Mouse (Mus musculus): Measurements from ENCODE around the gene E2f8. TPM values are rescaled to one million over a fixed set of nuclear protein-coding genes. Genes with fewer than 3 reads are reported as not detected.
A peak's percentile ranks its signal among the peaks of the same experiment; 100 is the strongest.

E2f8 gene
- total RNA-seq, 4 experiments from 2014 or later: 0.11 to 0.41 (median 0.20) TPM

GRCm38 (mm10) chr7:48893093-48893492 is 11.7 kb upstream of the E2f8 start:
- no peak for DNase-seq (ENCODE audit: low spot score in 2 of 2)

- DNase-seq (ENCODE audit: low spot score in 2 of 2): no peak
These were observed 9.6 kb upstream of the E2f8 start for GRCm38 (mm10) chr7:48891029-48891428.

GRCm38 (mm10) chr7:48888751-48889150 is 7.4 kb upstream of the E2f8 start:
- DNase-seq (ENCODE audit: low spot score in 2 of 2): no peak

- no peak for DNase-seq (ENCODE audit: low spot score in 2 of 2)
These were observed 6.6 kb upstream of the E2f8 start for GRCm38 (mm10) chr7:48887973-48888372.

GRCm38 (mm10) chr7:48884266-48884611 is 2.8 kb upstream of the E2f8 start:
- no peak for DNase-seq (ENCODE audit: low spot score in 2 of 2)

GRCm38 (mm10) chr7:48883525-48884265 is 2.3 kb upstream of the E2f8 start:
- no peak for DNase-seq (ENCODE audit: low spot score in 2 of 2)

GRCm38 (mm10) chr7:48881971-48882609 is 694 bp upstream of the E2f8 start:
- DNase-seq (ENCODE audit: low spot score in 2 of 2): no peak

GRCm38 (mm10) chr7:48880591-48881481 is 560 bp downstream of the E2f8 start:
- peak; percentile 75 to 95 for DNase-seq (ENCODE audit: low spot score in 2 of 2)

- DNase-seq (ENCODE audit: low spot score in 2 of 2): no peak
These were observed 1.8 kb downstream of the E2f8 start for GRCm38 (mm10) chr7:48879574-48879973.

GRCm38 (mm10) chr7:48877786-48878390 is 3.5 kb downstream of the E2f8 start:
- DNase-seq (ENCODE audit: low spot score in 2 of 2): no peak

- no peak for DNase-seq (ENCODE audit: low spot score in 2 of 2)
These were observed 4.9 kb downstream of the E2f8 start for GRCm38 (mm10) chr7:48876526-48876925.

- DNase-seq (ENCODE audit: low spot score in 2 of 2): no peak
These were observed 6.3 kb downstream of the E2f8 start for GRCm38 (mm10) chr7:48875096-48875495.

- no peak for DNase-seq (ENCODE audit: low spot score in 2 of 2)
These were observed 10.1 kb downstream of the E2f8 start for GRCm38 (mm10) chr7:48871292-48871691.

- no peak for DNase-seq (ENCODE audit: low spot score in 2 of 2)
These were observed 10.7 kb downstream of the E2f8 start for GRCm38 (mm10) chr7:48870579-48871180.

GRCm38 (mm10) chr7:48870144-48870543 is 11.3 kb downstream of the E2f8 start:
- no peak for DNase-seq (ENCODE audit: low spot score in 2 of 2)

- no peak for DNase-seq (ENCODE audit: low spot score in 2 of 2)
These were observed 13.8 kb downstream of the E2f8 start for GRCm38 (mm10) chr7:48867576-48867975.

- DNase-seq (ENCODE audit: low spot score in 2 of 2): no peak
These were observed 16.5 kb downstream of the E2f8 start for GRCm38 (mm10) chr7:48864671-48865458.

GRCm38 (mm10) chr7:48864199-48864598 is 17.2 kb downstream of the E2f8 start:
- DNase-seq (ENCODE audit: low spot score in 2 of 2): no peak

GRCm38 (mm10) chr7:48861796-48862195 is 19.6 kb downstream of the E2f8 start:
- DNase-seq (ENCODE audit: low spot score in 2 of 2): no peak

- no peak for DNase-seq (ENCODE audit: low spot score in 2 of 2)
These were observed 20.4 kb downstream of the E2f8 start for GRCm38 (mm10) chr7:48860948-48861347.

All from left cerebral cortex, adult 8-10 months (tissue).